In the genomic region with DNA sequence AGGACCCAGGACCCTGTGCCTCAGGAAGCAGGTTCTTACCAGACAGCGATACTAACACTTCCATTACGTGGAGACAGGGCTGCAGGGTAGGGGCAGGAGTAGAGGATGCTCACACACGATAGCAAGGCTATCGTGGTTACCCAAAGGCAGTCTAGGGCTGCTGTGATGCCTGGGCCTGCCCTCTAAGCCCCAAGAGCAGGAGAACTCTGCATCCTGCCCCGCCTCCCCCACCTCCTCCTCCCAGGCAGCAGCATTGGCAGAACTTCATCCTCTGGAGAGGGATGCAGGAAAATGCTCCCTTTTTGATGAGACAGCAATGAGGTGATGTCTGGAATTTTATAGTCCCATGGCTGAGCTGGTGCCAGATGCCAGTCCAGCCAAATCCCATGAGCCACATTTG, we compare ENCODE assay signal across 25 mouse cellular contexts. TPM values are rescaled to one million over a fixed set of nuclear protein-coding genes. Genes with fewer than 3 reads are reported as not detected.
DNase-seq lines count a peak whose midpoint lies in the region; ATAC-seq and TF ChIP-seq lines count a peak whose summit lies in the region.
"Had no signal": no experiment of that assay in that cellular context is flagged by ENCODE, and none has a peak within 500 bp of the region (broad histone marks: within the 10 kb centered on the region; RNA-seq: fewer than 3 reads in every experiment).

No protein-coding gene starts in this region.

- no peaks in the 10 kb centered on the region for H3K9me3 ChIP-seq in neural tube, embryonic 13.5 days
- H3K9me3 ChIP-seq in liver, embryonic 13.5 days (replicated peaks) = no peaks in the 10 kb centered on the region
- H3K9me3 ChIP-seq in neural tube, embryonic 15.5 days (replicated peaks) = no peaks in the 10 kb centered on the region
- no peaks in the 10 kb centered on the region for H3K9me3 ChIP-seq in hindbrain, embryonic 12.5 days (replicated peaks)
- H3K9me3 ChIP-seq: embryonic facial prominence, embryonic 10.5 days; forebrain, embryonic 13.5 days; limb, embryonic 15.5 days; midbrain, embryonic 15.5 days had no signal

- H3K27me3 ChIP-seq in neural tube, embryonic 13.5 days = no peaks in the 10 kb centered on the region
- no peaks in the 10 kb centered on the region for H3K27me3 ChIP-seq in liver, embryonic 13.5 days
- no peaks in the 10 kb centered on the region; the same call in 1 of the 2 replicates for H3K27me3 ChIP-seq in neural tube, embryonic 15.5 days (replicated peaks)
- H3K27me3 ChIP-seq in hindbrain, embryonic 12.5 days = no peaks in the 10 kb centered on the region
- H3K27me3 ChIP-seq: forebrain, embryonic 13.5 days; limb, embryonic 15.5 days; midbrain, embryonic 15.5 days had no signal

- H3K4me1 ChIP-seq in neural tube, embryonic 13.5 days (replicated peaks) = peaks cover 19% of the 10 kb centered on the region
- peaks cover 44% of the 10 kb centered on the region for H3K4me1 ChIP-seq in liver, embryonic 13.5 days (replicated peaks)
- peaks cover 17% of the 10 kb centered on the region for H3K4me1 ChIP-seq in neural tube, embryonic 15.5 days
- H3K4me1 ChIP-seq in hindbrain, embryonic 12.5 days = no peaks in the 10 kb centered on the region
- H3K4me1 ChIP-seq: forebrain, embryonic 13.5 days had no signal

- 67% methylated on average over 5 of the region's 5 CpGs for WGBS in neural tube, embryonic 13.5 days
- 8% methylated on average over 5 of the region's 5 CpGs for WGBS in liver, embryonic 13.5 days (ENCODE audit: insufficient replicate concordance)
- whole genome bisulfite sequencing in neural tube, embryonic 15.5 days = 55% methylated on average over 5 of the region's 5 CpGs
- 68% methylated on average over 5 of the region's 5 CpGs for WGBS in hindbrain, embryonic 12.5 days

- no peak for TF ChIP-seq CTCF in layer of hippocampus, adult 2 months (conservative IDR thresholded peaks at IDR 0.05)

- H3K27ac ChIP-seq in neural tube, embryonic 13.5 days (replicated peaks) = peak overlapping the region; percentile 54
- H3K27ac ChIP-seq in liver, embryonic 13.5 days = peak overlapping the region; percentile 77
- H3K27ac ChIP-seq in neural tube, embryonic 15.5 days (replicated peaks) = peak overlapping the region; percentile 58
- H3K27ac ChIP-seq in hindbrain, embryonic 12.5 days = no peak overlapping the region
- no peak overlapping the region for H3K27ac ChIP-seq in layer of hippocampus, adult 2 months
- H3K27ac ChIP-seq: embryonic facial prominence, embryonic 10.5 days; forebrain, embryonic 13.5 days; heart, adult 2 months; hindbrain, postnatal 0 days; limb, embryonic 15.5 days; midbrain, embryonic 15.5 days had no signal

- intact Hi-C loops in gastrocnemius, postnatal 36 days (cut with DNase I) = no loop called here

- peak overlapping the region; percentile 26; the same call in 1 of the 2 replicates for H3K9ac ChIP-seq in neural tube, embryonic 13.5 days
- H3K9ac ChIP-seq in liver, embryonic 13.5 days = no peak overlapping the region; the same call in 1 of the 2 replicates
- H3K9ac ChIP-seq in neural tube, embryonic 15.5 days (replicated peaks) = no peak overlapping the region
- no peak overlapping the region for H3K9ac ChIP-seq in hindbrain, embryonic 12.5 days
- H3K9ac ChIP-seq: forebrain, embryonic 13.5 days; limb, embryonic 15.5 days; midbrain, embryonic 15.5 days had no signal

- H3K36me3 ChIP-seq in neural tube, embryonic 13.5 days = no peaks in the 10 kb centered on the region
- no peaks in the 10 kb centered on the region for H3K36me3 ChIP-seq in liver, embryonic 13.5 days
- no peaks in the 10 kb centered on the region for H3K36me3 ChIP-seq in neural tube, embryonic 15.5 days
- no peaks in the 10 kb centered on the region for H3K36me3 ChIP-seq in hindbrain, embryonic 12.5 days
- H3K36me3 ChIP-seq: embryonic facial prominence, embryonic 10.5 days; limb, embryonic 15.5 days; midbrain, embryonic 15.5 days had no signal

- H3K4me3 ChIP-seq in neural tube, embryonic 13.5 days = no peak overlapping the region
- H3K4me3 ChIP-seq in liver, embryonic 13.5 days (replicated peaks) = no peak overlapping the region
- H3K4me3 ChIP-seq in neural tube, embryonic 15.5 days (replicated peaks) = no peak overlapping the region
- H3K4me3 ChIP-seq in hindbrain, embryonic 12.5 days = no peak overlapping the region
- H3K4me3 ChIP-seq in layer of hippocampus, adult 2 months = no peak overlapping the region
- H3K4me3 ChIP-seq: embryonic facial prominence, embryonic 10.5 days; forebrain, embryonic 13.5 days; heart, adult 2 months; limb, embryonic 15.5 days; midbrain, embryonic 15.5 days; myocyte had no signal

- no peak for ATAC-seq in neural tube, embryonic 13.5 days (ENCODE audit: low read depth)
- ATAC-seq in liver, embryonic 13.5 days (ENCODE audit: low read depth) = peak; percentile 92
- ATAC-seq in neural tube, embryonic 15.5 days (ENCODE audit: low FRiP score) = no peak
- ATAC-seq in hindbrain, embryonic 12.5 days (ENCODE audit: low FRiP score) = no peak
- ATAC-seq: forebrain, embryonic 13.5 days; hindbrain, postnatal 0 days; lung, postnatal 0 days; midbrain, embryonic 15.5 days had no signal

- no peak for DNase-seq in neural tube, embryonic 10.5 days (ENCODE audit: extremely low spot score, low spot score)
- DNase-seq in brain, adult 2 months (ENCODE audit: low read depth, low spot score) = peak; percentile 48
- DNase-seq in liver, embryonic 13.5 days = peak; percentile 48
- no peak for DNase-seq in gastrocnemius, postnatal 36 days
- DNase-seq in layer of hippocampus, adult 2 months (ENCODE audit: low spot score in 2 of 2) = no peak
- DNase-seq: adrenal gland, postnatal 25 days; cerebellum, adult 18-20 months; cerebellum, postnatal 36 days; gastrocnemius, postnatal 14 days; heart, adult 2 months; heart, postnatal 36 days; kidney, adult 18-20 months; layer of hippocampus, postnatal 36 days; right cerebral cortex, adult 18-20 months; thymus, postnatal 4 days had no signal

- H3K4me2 ChIP-seq in neural tube, embryonic 13.5 days = no peak overlapping the region
- peak overlapping the region; percentile 48 for H3K4me2 ChIP-seq in liver, embryonic 13.5 days
- H3K4me2 ChIP-seq in neural tube, embryonic 15.5 days = no peak overlapping the region
- H3K4me2 ChIP-seq in hindbrain, embryonic 12.5 days (replicated peaks) = no peak overlapping the region
- H3K4me2 ChIP-seq: forebrain, embryonic 13.5 days; limb, embryonic 15.5 days; midbrain, embryonic 15.5 days had no signal

RNA-seq across cellular contexts. Expression of gene Nefh, which starts 19.0 kb away (rescaled TPM):
- 8.1 and 8.6 TPM in 2 replicates for polyA plus RNA-seq in neural tube, embryonic 13.5 days (2015; fragmentation: Nextera tagmentation; extraction: Ambion mirVana)
- polyA plus RNA-seq in liver, embryonic 13.5 days (2015; fragmentation: Nextera tagmentation; extraction: Ambion mirVana) = 0.27 and 0.34 TPM in 2 replicates
- 22.1 and 24.0 TPM in 2 replicates for polyA plus RNA-seq in neural tube, embryonic 15.5 days (2015; fragmentation: Nextera tagmentation; extraction: Ambion mirVana)
- 1.4 and 1.5 TPM in 2 replicates for polyA plus RNA-seq in hindbrain, embryonic 12.5 days (2016; fragmentation: Nextera tagmentation; extraction: Ambion mirVana)
- total RNA-seq in gastrocnemius, postnatal 36 days (2021) = under 1 TPM in 1 of 2 experiments, not detected in 1; 0.15 TPM
- 10 to 100 TPM; 37.2 to 38.0 TPM for total RNA-seq in layer of hippocampus, adult 2 months (2021)
- total RNA-seq: heart, postnatal 36 days had no signal

RNA-seq across cellular contexts. Expression of gene Ap1b1, which starts 19.7 kb away (rescaled TPM):
- 84.5 and 89.7 TPM in 2 replicates for polyA plus RNA-seq in neural tube, embryonic 13.5 days (2015; fragmentation: Nextera tagmentation; extraction: Ambion mirVana)
- 77.1 and 95.0 TPM in 2 replicates for polyA plus RNA-seq in liver, embryonic 13.5 days (2015; fragmentation: Nextera tagmentation; extraction: Ambion mirVana)
- polyA plus RNA-seq in neural tube, embryonic 15.5 days (2015; fragmentation: Nextera tagmentation; extraction: Ambion mirVana) = 93.8 and 94.4 TPM in 2 replicates
- 76.4 and 83.3 TPM in 2 replicates for polyA plus RNA-seq in hindbrain, embryonic 12.5 days (2016; fragmentation: Nextera tagmentation; extraction: Ambion mirVana)
- total RNA-seq in gastrocnemius, postnatal 36 days (2021) = 10 to 100 TPM; 29.2 to 32.4 TPM
- total RNA-seq in layer of hippocampus, adult 2 months (2021) = 100 to 1,000 TPM; 144 to 147 TPM

Comparison
In these comparisons a context has a peak if more than half of its experiments do, and no peak if none do; other contexts are left out.
1. H3K27ac ChIP-seq: peak in neural tube, embryonic 13.5 days (single experiment), liver, embryonic 13.5 days (single experiment) and neural tube, embryonic 15.5 days (single experiment); none in hindbrain, embryonic 12.5 days (single experiment) and layer of hippocampus, adult 2 months (single experiment).
2. DNase-seq: peak in brain, adult 2 months (single experiment) and liver, embryonic 13.5 days (single experiment); none in neural tube, embryonic 10.5 days (single experiment), gastrocnemius, postnatal 36 days (0 of 2) and layer of hippocampus, adult 2 months (0 of 2).